Mouse (Mus musculus) adipose tissue, adult 10 weeks (tissue): Measurements from ENCODE around the gene Tspan3. TPM values are rescaled to one million over a fixed set of nuclear protein-coding genes. Genes with fewer than 3 reads are reported as not detected.

ENCODE experiments used
- polyA plus RNA-seq: library from polyadenylated mRNA; stranded (reverse); fragments of 350-450 nt; fragmentation: Illumina TruSeq; extraction: RNeasy Lipid Tissue Mini Kit (QIAGEN cat#74804); gene quantifications from one replicate; pipeline ENCODE4 v1.2.3, GENCODE M21; 2014; ENCODE audit warnings: low read depth, low replicate concordance

Gene Tspan3
- 257 TPM for polyA plus RNA-seq

GRCm38 (mm10) chr9:56165377-56165776, at the start of gene Tspan3:
Gene Tspan3 (minus strand): TSS chr9:56165477.

GRCm38 (mm10) chr9:56089778-56090520, 75.3 kb downstream of the Tspan3 start, which contains the start of gene Pstpip1:
Gene Pstpip1 (plus strand): TSS chr9:56089962.

Other genes starting within 250 kb of the Tspan3 start
- 8.0 TPM for gene Scaper, start 227.4 kb downstream of the Tspan3 start, polyA plus RNA-seq
- gene 4930563M21Rik, start 154.9 kb downstream of the Tspan3 start, polyA plus RNA-seq: 0.62 TPM
- 110 TPM for gene Rcn2, start 123.6 kb downstream of the Tspan3 start, polyA plus RNA-seq
- gene Pstpip1, start 75.5 kb downstream of the Tspan3 start, polyA plus RNA-seq: 36.1 TPM